Mouse (Mus musculus) ES-E14 (cell line): ENCODE measurements around the gene S100a5.

Source experiments
- CHD2 ChIP-seq: IDR thresholded peaks from 2 replicates; pipeline ENCODE4 v1.6.1; 2014; ENCODE audit warnings: mild to moderate bottlenecking, low read depth, low read length, inconsistent platforms
- HCFC1 ChIP-seq: IDR thresholded peaks from 2 replicates; pipeline ENCODE4 v1.6.1; 2012; ENCODE audit warnings: low read length, inconsistent platforms, borderline replicate concordance; ENCODE audit not compliant: insufficient read depth
- MAFK ChIP-seq: IDR thresholded peaks from 2 replicates; pipeline ENCODE4 v1.6.1; 2014; ENCODE audit warnings: mild to moderate bottlenecking, low read depth, low read length, inconsistent platforms; ENCODE audit not compliant: insufficient read depth
- ZC3H11A ChIP-seq: IDR thresholded peaks from 2 replicates; pipeline ENCODE4 v1.6.1; 2012; ENCODE audit warnings: low read depth, mild to moderate bottlenecking, inconsistent platforms, low read length, borderline replicate concordance
- ZNF384 ChIP-seq: IDR thresholded peaks from 2 replicates; pipeline ENCODE4 v1.6.1; 2012; ENCODE audit warnings: low read depth, low read length, inconsistent platforms

GRCm38 (mm10) chr3:90649832-90650231 lies 41.5 kb downstream of the S100a5 start:
- TF ChIP-seq MAFK (no peak), HCFC1 (no peak), ZC3H11A (no peak), ZNF384 (no peak), CHD2 (no peak)
